Mouse (Mus musculus) neural tube, embryonic 11.5 days (tissue): ENCODE measurements around the gene Lrrc57. TPM values are rescaled to one million over a fixed set of nuclear protein-coding genes. Genes with fewer than 3 reads are reported as not detected.
"Not testable (repeated sequence)": the region's sequence is repeated elsewhere in the genome, so short reads cannot be mapped to it uniquely, and the experiment has no call there.

ENCODE experiments used
- ATAC-seq: fragments of 200-750 bp; cut with Nextera tagmentation; 2 replicates; pipeline ENCODE4 v1.8.0; 2017; ENCODE audit warnings: moderate number of reproducible peaks, mild to moderate bottlenecking, moderate TSS enrichment, moderate library complexity; ENCODE audit not compliant: insufficient read depth, low FRiP score, low TSS enrichment
- DNase-seq: peaks from one replicate; pipeline ENCODE4 v3.0.0-alpha.2; 2015; ENCODE audit warnings: low spot score
- H3K27ac ChIP-seq: fragments of 300-500 bp; sonication (generic); 2 replicates; pipeline ENCODE4 v1.5.1; 2014; ENCODE audit warnings: low read depth, mild to moderate bottlenecking, low read length
- H3K27me3 ChIP-seq: fragments of 300-500 bp; sonication (generic); 2 replicates; pipeline ENCODE4 v1.6.1; 2014; ENCODE audit warnings: mild to moderate bottlenecking, low read length, mixed read lengths; ENCODE audit not compliant: control insufficient read depth, insufficient read depth
- H3K36me3 ChIP-seq: fragments of 300-500 bp; sonication (generic); 2 replicates; pipeline ENCODE4 v1.6.1; 2014; ENCODE audit warnings: mild to moderate bottlenecking, low read length, moderate library complexity, mixed read lengths; ENCODE audit not compliant: control insufficient read depth, insufficient read depth
- H3K4me1 ChIP-seq: fragments of 300-500 bp; sonication (generic); 2 replicates; pipeline ENCODE4 v1.6.1; 2014; ENCODE audit warnings: low read length, mixed read lengths; ENCODE audit not compliant: control insufficient read depth, insufficient read depth
- H3K4me2 ChIP-seq: fragments of 300-500 bp; sonication (generic); 2 replicates; pipeline ENCODE4 v1.6.1; 2014; ENCODE audit warnings: low read depth, mild to moderate bottlenecking, moderate library complexity
- H3K4me3 ChIP-seq: fragments of 300-500 bp; sonication (generic); 2 replicates; pipeline ENCODE4 v1.5.1; 2014; ENCODE audit warnings: low read depth, low read length
- H3K9ac ChIP-seq: fragments of 300-500 bp; sonication (generic); 2 replicates; pipeline ENCODE4 v1.6.1; 2014; ENCODE audit warnings: mild to moderate bottlenecking, low read length
- H3K9me3 ChIP-seq: fragments of 300-500 bp; sonication (generic); 2 replicates; pipeline ENCODE4 v1.6.1; 2016; ENCODE audit warnings: low read length; ENCODE audit not compliant: control insufficient read depth
- WGBS: fragments of 180-500 bp; shearing (Covaris S2); extraction: QIAGEN DNeasy Blood & Tissue Kit; methylation state at CpG from one replicate; pipeline ENCODE4 v1.1.7; 2014; 5-methylcytosine and 5-hydroxymethylcytosine counted together
- polyA plus RNA-seq: library from polyadenylated mRNA; unstranded; fragments of >200 nt; fragmentation: Nextera tagmentation; extraction: Ambion mirVana; gene quantifications from 2 replicates; pipeline ENCODE4 v1.2.1, GENCODE M21; 2014

Lrrc57 gene
- polyA plus RNA-seq, 1 experiment from 2014 or later = 33.8 TPM

DNA sequence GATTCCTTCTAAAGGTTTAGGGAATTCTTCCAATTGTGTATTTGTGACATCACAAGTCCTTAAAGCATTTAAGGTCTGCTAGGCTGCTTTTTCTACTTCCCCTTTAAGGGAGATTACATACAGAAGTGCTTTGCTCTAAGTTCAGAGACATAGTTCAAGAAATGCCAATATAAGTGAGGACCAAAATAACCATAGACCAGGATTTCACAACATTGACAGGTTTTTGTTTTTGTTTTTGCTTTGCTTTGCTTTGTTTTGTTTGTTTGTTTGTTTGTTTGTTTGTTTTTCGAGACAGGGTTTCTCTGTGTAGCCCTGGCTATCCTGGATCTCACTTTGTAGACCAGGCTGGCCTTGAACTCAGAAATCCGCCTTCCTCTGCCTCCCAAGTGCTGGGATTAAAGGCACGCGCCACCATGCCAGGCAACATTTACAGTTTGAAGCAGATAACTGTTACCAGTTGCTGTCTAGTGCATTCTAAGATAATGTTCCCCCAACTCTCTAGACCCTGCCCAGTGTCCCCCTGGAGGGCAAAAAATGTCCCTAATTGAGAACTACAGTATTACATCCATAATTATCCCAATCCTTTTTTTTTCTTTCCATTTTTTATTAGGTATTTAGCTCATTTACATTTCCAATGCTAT lies 44.7 kb downstream of the Lrrc57 start:
- H3K27ac ChIP-seq, H3K27me3 ChIP-seq, H3K4me3 ChIP-seq, ATAC-seq, DNase-seq, H3K4me1 ChIP-seq, H3K4me2 ChIP-seq, H3K9me3 ChIP-seq, H3K9ac ChIP-seq, H3K36me3 ChIP-seq: not testable (repeated sequence)
- 87% methylated on average over 4 of the region's 4 CpGs for whole genome bisulfite sequencing

DNA sequence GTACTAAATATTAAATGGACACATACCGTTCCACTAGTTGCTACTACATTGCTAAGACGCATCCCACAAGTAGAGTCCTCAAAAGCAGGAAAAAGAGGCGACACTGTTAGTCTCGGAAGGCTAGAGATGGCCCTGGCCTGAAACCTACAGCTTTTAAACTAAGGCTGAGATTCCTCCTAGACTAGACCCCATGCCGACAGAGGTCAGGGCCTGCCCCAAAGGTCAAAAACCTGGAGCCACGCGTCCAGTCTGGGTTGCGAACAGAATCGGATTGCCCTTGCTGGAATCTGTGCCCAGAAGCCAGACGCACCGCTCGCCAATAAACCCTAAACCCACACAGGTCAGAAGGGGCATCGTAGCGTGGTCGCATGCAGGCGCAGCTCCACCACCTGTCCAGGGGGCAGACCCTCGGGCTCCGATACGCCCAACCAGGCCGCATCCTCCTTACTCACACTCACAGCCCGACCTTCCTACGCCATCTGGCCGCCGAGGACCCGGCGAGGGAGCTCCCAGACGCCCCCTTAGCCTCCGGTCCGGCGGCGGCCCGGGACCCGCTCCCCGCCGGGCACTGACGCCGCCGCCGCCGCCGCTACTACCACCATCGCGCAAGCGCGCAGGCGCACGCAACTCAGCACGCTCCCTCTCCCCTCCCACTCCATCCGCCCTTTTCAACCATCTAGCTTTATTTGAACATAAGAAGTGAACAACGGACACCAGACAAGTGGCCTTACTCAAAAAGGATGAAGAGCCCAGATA lies 45.9 kb downstream of the Lrrc57 start, which contains the start of gene Zfp106:
Gene Zfp106 (minus strand): TSS at position 609 of the 756 bp plus-strand sequence.
- no peaks in the 10 kb centered on the region for H3K4me1 ChIP-seq
- H3K9ac ChIP-seq = peak within 1 kb of the TSS; percentile 89
- WGBS = under 1% methylated on average over 50 of the region's 50 CpGs
- H3K4me3 ChIP-seq = peak within 1 kb of the TSS; percentile 89
- ATAC-seq (peak; percentile 70), DNase-seq (peak; percentile 87)
- H3K4me2 ChIP-seq = peak within 1 kb of the TSS; percentile 55
- H3K9me3 ChIP-seq = no peaks in the 10 kb centered on the region
- no peaks in the 10 kb centered on the region for H3K36me3 ChIP-seq
- no peaks in the 10 kb centered on the region for H3K27me3 ChIP-seq
- H3K27ac ChIP-seq = peak within 1 kb of the TSS; percentile 70

DNA sequence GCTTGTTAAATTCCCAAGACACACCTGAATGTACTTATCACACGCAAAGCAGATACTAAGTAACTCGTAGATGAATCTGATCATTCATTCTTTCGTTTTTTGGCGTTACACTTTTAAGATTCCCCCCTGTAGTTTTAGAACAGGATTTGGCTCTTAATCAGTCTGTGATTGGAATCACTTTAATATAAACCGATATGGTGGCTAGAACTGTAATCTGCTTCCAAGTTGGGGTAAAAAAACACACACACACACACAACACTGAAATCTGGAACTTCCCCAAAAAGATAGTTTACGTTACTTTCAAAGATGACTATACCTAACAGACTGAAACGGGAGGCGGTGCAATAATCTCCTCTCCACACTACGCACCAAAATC lies 46.5 kb downstream of the Lrrc57 start:
- H3K9me3 ChIP-seq = no peaks in the 10 kb centered on the region
- DNase-seq (no peak), ATAC-seq (no peak)
- no peaks in the 10 kb centered on the region for H3K4me1 ChIP-seq
- H3K4me2 ChIP-seq = peak overlapping the region; percentile 55
- H3K4me3 ChIP-seq = peak overlapping the region; percentile 89
- no peaks in the 10 kb centered on the region for H3K27me3 ChIP-seq
- H3K9ac ChIP-seq = peak overlapping the region; percentile 89
- WGBS = 25% methylated on average over 9 of the region's 9 CpGs
- H3K36me3 ChIP-seq = no peaks in the 10 kb centered on the region
- no peak overlapping the region for H3K27ac ChIP-seq

DNA sequence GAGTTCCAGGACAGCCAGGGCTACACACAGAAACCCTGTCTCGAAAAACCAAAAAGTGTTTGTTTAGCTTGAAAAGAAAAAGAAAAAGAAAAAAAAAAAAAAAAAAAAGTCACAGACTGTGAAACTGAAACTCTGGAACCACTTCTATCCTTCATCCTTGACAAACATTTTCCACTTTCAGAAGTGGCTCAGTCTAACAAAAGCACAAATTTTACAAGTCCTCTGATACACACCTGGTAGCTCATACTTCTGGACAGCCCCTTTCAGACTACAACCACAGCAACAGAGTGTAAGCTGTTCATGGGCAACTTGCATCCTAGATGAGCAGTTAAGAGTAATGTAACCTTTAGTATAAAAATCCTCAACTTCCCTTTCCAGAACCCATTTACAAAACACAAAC lies 47.8 kb downstream of the Lrrc57 start:
- no peak overlapping the region for H3K4me3 ChIP-seq
- H3K27me3 ChIP-seq = no peaks in the 10 kb centered on the region
- H3K9ac ChIP-seq = no peak overlapping the region
- H3K9me3 ChIP-seq = no peaks in the 10 kb centered on the region
- no peaks in the 10 kb centered on the region for H3K4me1 ChIP-seq
- no peaks in the 10 kb centered on the region for H3K36me3 ChIP-seq
- H3K4me2 ChIP-seq = no peak overlapping the region
- no peak for DNase-seq
- H3K27ac ChIP-seq = no peak overlapping the region
- 90% methylated on average over 1 of the region's 1 CpGs for WGBS
- no peak for ATAC-seq

DNA sequence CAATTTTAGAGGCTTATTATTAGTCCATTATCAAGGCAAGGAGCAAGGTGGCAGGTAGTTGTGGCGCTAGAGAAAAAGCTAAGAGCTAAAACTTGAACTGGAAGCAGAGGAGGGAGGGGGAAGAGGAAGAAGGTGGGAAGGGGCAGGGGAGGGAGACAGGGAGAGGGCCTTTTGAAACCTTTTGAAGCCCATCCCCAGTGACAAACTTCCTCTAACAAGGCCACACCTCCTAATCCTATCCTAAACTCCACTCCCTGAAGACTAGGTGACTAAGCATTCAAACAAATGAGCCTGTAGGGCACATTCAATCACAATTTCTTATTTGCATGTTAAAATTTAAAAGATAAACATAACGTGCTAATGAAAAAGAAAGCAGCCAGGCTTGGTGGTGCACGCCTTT lies 50.5 kb downstream of the Lrrc57 start:
- WGBS = 87% methylated on average over 3 of the region's 3 CpGs
- ATAC-seq = no peak

DNA sequence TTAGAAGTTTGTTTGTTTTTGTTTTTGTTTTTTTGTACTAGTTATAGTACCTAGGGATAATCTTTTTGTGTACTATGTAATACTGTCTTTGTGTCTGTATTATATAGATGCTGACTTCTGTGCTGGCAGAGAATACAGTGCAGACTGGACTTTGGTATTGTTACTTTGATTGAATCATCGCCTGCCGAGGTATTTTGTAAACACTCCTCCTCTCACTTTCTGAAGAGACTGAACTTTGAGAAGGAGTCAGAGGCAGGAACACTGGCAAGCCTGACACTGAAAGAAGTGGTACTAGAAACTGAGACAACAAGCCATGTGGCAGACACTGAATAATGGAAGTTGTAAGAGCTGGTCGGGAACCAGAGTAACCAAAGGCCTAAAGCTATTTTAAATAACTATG lies 52.5 kb downstream of the Lrrc57 start:
- 86% methylated on average over 3 of the region's 3 CpGs for WGBS

More for the DNA sequence above, 50.5 kb downstream of the Lrrc57 start:
- Histone ChIP-seq H3K27me3 (no peaks in the 10 kb centered on the region), H3K4me2 (no peak overlapping the region), H3K4me1 (no peaks in the 10 kb centered on the region), H3K9ac (no peak overlapping the region), H3K27ac (no peak overlapping the region), H3K36me3 (no peaks in the 10 kb centered on the region; the same call in 1 of the 2 replicates), H3K4me3 (no peak overlapping the region), H3K9me3 (no peaks in the 10 kb centered on the region)
- DNase-seq = no peak

More for the DNA sequence above, 52.5 kb downstream of the Lrrc57 start:
- Histone ChIP-seq H3K9me3 (no peaks in the 10 kb centered on the region), H3K4me3 (no peak overlapping the region), H3K36me3 (peaks cover 4% of the 10 kb centered on the region), H3K27me3 (no peaks in the 10 kb centered on the region), H3K27ac (no peak overlapping the region), H3K9ac (no peak overlapping the region), H3K4me2 (no peak overlapping the region), H3K4me1 (no peaks in the 10 kb centered on the region)
- ATAC-seq (no peak), DNase-seq (no peak)

Other genes starting within 250 kb of the Lrrc57 start
- gene Ganc, start 205.6 kb downstream of the Lrrc57 start, polyA plus RNA-seq = 7.4 and 7.7 TPM in 2 replicates
- 4.7 and 6.3 TPM in 2 replicates for gene Tmem87a, start 205.4 kb downstream of the Lrrc57 start, polyA plus RNA-seq
- gene Capn3, start 153.5 kb downstream of the Lrrc57 start, polyA plus RNA-seq = 0.82 and 1.5 TPM in 2 replicates
- gene Zfp106, start 45.7 kb downstream of the Lrrc57 start, polyA plus RNA-seq = 63.6 and 68.5 TPM in 2 replicates
- gene Snap23, start 41.8 kb downstream of the Lrrc57 start, polyA plus RNA-seq = 50.4 and 51.6 TPM in 2 replicates
- gene Haus2, start 137 bp downstream of the Lrrc57 start, polyA plus RNA-seq = 35.7 and 36.1 TPM in 2 replicates
- 4.1 and 4.2 TPM in 2 replicates for gene Stard9, start 19.6 kb upstream of the Lrrc57 start, polyA plus RNA-seq
- gene Cdan1, start 240.6 kb upstream of the Lrrc57 start, polyA plus RNA-seq = 6.3 and 7.9 TPM in 2 replicates
- gene Ttbk2, start 241.1 kb upstream of the Lrrc57 start, polyA plus RNA-seq = 9.4 and 11.8 TPM in 2 replicates